Mouse (Mus musculus) neural tube, embryonic 13.5 days (tissue): ENCODE measurements around the gene Rtl8b. TPM values are rescaled to one million over a fixed set of nuclear protein-coding genes. Genes with fewer than 3 reads are reported as not detected.
"Not testable (repeated sequence)": the region's sequence is repeated elsewhere in the genome, so short reads cannot be mapped to it uniquely, and the experiment has no call there.

Experiments used
- ATAC-seq: fragments of 200-750 bp; cut with Nextera tagmentation; 2 replicates; pipeline ENCODE4 v1.8.0; 2017; ENCODE audit warnings: low read depth, mild to moderate bottlenecking, moderate TSS enrichment, moderate library complexity
- H3K27ac ChIP-seq: fragments of 300-500 bp; sonication (generic); replicated peaks from 2 replicates; pipeline ENCODE4 v1.5.1; 2015; ENCODE audit warnings: moderate library complexity, mild to moderate bottlenecking, inconsistent platforms
- H3K27me3 ChIP-seq: fragments of 300-500 bp; sonication (generic); 2 replicates; pipeline ENCODE4 v1.6.1; 2015; ENCODE audit warnings: mild to moderate bottlenecking, inconsistent platforms
- H3K36me3 ChIP-seq: fragments of 300-500 bp; sonication (generic); 2 replicates; pipeline ENCODE4 v1.6.1; 2015; ENCODE audit warnings: mild to moderate bottlenecking, inconsistent platforms
- H3K4me1 ChIP-seq: fragments of 300-500 bp; sonication (generic); replicated peaks from 2 replicates; pipeline ENCODE4 v1.6.1; 2015; ENCODE audit warnings: inconsistent platforms
- H3K4me2 ChIP-seq: fragments of 300-500 bp; sonication (generic); 2 replicates; pipeline ENCODE4 v1.6.1; 2015; ENCODE audit warnings: inconsistent platforms, mild to moderate bottlenecking, moderate library complexity
- H3K4me3 ChIP-seq: fragments of 300-500 bp; sonication (generic); 2 replicates; pipeline ENCODE4 v1.5.1; 2015; ENCODE audit warnings: mild to moderate bottlenecking, inconsistent platforms
- H3K9ac ChIP-seq: fragments of 300-500 bp; sonication (generic); 2 replicates; pipeline ENCODE4 v1.6.1; 2015; ENCODE audit warnings: moderate library complexity, mild to moderate bottlenecking, inconsistent platforms
- H3K9me3 ChIP-seq: fragments of 300-500 bp; sonication (generic); 2 replicates; pipeline ENCODE4 v1.6.1; 2016; ENCODE audit warnings: inconsistent platforms
- WGBS: fragments of 180-500 bp; shearing (Covaris S2); methylation state at CpG from one replicate; pipeline ENCODE4 v1.1.7; 2015; 5-methylcytosine and 5-hydroxymethylcytosine counted together
- polyA plus RNA-seq: library from polyadenylated mRNA; unstranded; fragments of >200 nt; fragmentation: Nextera tagmentation; extraction: Ambion mirVana; gene quantifications from 2 replicates; pipeline ENCODE4 v1.2.1, GENCODE M21; 2015

The Rtl8b gene
- polyA plus RNA-seq: 166 and 176 TPM in 2 replicates

DNA sequence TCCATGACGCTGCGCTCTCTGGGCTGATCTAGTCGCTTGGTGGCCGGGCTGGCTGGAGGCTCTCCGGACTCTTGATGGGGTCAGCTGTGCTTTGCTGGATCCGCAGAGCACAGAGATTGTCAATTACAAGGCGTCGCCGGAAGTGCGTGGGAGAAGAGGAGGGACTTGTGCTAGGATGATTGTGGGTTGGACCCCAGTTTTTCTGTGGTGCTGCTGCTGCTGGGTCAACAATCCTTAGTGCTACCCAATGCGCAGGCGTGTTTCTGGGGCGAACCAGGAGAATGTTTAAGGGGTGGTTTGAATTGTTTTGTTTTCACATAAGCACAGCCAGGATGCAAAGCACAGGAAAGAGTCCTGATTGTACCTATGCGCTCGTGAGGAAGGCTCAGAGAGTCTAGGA, at the start of gene Rtl8b:
TSS of gene Rtl8b (minus strand) at position 115 of the 400 bp plus-strand sequence.
- Histone ChIP-seq H3K4me3 (peak within 1 kb of the TSS; percentile 33), H3K27ac (peak within 1 kb of the TSS; percentile 85), H3K27me3 (no peaks in the 10 kb centered on the region), H3K4me1 (no peaks in the 10 kb centered on the region), H3K9ac (peak within 1 kb of the TSS; percentile 56), H3K4me2 (peak within 1 kb of the TSS; percentile 51), H3K36me3 (no peaks in the 10 kb centered on the region), H3K9me3 (no peaks in the 10 kb centered on the region)
- ATAC-seq: peak; percentile 95
- whole genome bisulfite sequencing: 18% methylated on average over 12 of the region's 15 CpGs

DNA sequence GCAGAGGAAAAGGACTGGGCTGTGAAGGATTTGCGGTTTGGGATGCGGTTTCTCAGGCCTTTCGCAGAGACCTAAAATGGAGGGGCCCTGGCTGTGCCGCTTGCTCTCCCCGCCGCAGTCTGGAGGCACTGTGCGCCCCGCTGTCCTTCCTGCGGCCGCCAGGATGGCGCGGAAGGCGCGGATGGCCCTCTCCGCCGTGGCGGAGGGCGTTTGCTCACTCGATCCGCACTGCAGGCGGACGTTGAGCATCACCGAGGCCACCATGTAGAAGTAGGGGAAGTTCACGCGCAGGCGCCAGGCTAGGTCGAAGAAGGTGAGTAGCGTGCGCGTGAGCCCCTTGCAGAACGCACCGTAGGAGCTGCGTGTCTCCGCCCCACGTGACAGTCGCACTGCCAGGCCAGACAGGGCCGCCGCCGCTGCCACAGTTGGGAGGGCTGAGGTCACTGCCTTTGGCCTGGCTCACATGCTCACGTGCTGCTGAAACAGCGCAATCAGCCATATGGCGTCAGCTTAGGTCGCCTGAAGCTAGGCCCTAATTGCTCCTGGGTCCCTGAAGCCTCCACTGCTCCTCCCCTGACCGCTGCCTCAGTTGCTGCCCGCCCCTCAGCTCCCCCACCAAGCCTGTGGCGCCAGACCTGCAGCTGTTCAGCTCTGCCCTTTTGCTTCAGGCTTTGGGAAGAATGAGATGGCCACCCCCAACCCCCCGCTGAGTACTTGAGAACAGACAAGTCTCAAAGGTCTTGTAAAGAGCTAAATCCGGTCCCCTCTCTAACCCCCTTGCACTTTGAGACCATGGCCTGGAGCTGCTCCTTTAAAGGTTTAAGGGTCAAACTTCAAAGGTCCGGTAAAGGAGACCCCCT, 46.3 kb upstream of the Rtl8b start:
- H3K9me3 ChIP-seq: no peaks in the 10 kb centered on the region
- no peaks in the 10 kb centered on the region for H3K36me3 ChIP-seq
- H3K27me3 ChIP-seq: no peaks in the 10 kb centered on the region
- WGBS: 17% methylated on average over 49 of the region's 49 CpGs
- H3K4me3 ChIP-seq: peak overlapping the region; percentile 38
- no peaks in the 10 kb centered on the region; the same call in 1 of the 2 replicates for H3K4me1 ChIP-seq
- ATAC-seq: peak; percentile 90
- 0 out of 2 replicates have a peak overlapping the region, but pooled peaks have one; percentile 38 for H3K27ac ChIP-seq
- H3K4me2 ChIP-seq: peak overlapping the region; percentile 58
- peak overlapping the region; percentile 60 for H3K9ac ChIP-seq

DNA sequence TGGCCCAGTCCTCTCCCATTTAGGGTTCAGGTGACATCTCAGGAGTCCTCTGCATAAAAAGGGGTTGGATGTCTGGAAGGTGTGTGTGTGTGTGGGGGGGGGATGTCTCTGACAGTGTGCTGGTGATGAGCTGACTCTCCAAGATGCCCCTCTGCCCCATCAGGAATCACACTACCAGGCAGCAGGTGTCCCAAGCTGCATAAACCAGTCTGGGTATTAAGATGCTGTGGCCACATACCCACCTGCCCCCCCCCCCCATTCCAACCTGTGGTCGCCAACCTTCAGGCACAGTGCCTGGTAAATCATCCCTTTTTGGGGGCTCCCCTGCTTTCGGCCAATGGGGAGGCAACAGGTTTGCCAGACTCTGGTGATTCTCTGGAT, 45.7 kb upstream of the Rtl8b start:
- peak; percentile 40; the same call in 1 of the 2 replicates for ATAC-seq

DNA sequence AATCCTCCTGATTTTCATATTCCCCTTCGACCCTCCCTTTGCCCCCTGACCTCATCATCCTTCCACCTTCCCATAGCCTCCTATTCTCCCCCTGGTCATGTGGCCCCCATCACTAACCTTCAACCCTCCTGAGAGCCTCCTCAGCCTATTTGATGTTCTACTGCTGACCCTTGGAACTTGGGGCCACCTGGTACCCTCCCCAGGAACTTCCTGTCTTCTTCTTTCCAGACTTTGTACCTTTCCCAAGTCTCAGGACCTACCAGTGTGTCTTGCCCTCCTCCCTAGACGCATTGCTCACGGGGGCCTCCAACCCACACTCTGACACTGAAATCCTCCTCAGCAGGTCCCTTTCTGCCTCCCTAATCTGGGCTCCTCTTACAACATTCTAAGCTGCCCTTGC, 32.5 kb upstream of the Rtl8b start:
- no peaks in the 10 kb centered on the region for H3K9me3 ChIP-seq
- H3K4me2 ChIP-seq: no peak overlapping the region
- WGBS: 73% methylated on average over 3 of the region's 3 CpGs
- no peaks in the 10 kb centered on the region for H3K27me3 ChIP-seq
- H3K36me3 ChIP-seq: no peaks in the 10 kb centered on the region
- H3K4me3 ChIP-seq: no peak overlapping the region
- ATAC-seq: no peak
- no peak overlapping the region for H3K27ac ChIP-seq
- H3K4me1 ChIP-seq: no peaks in the 10 kb centered on the region
- H3K9ac ChIP-seq: no peak overlapping the region

More for the DNA sequence above, 45.7 kb upstream of the Rtl8b start:
- Histone ChIP-seq H3K4me3 (peak overlapping the region; percentile 38), H3K4me2 (peak overlapping the region; percentile 58), H3K36me3 (no peaks in the 10 kb centered on the region), H3K27me3 (no peaks in the 10 kb centered on the region), H3K4me1 (no peaks in the 10 kb centered on the region; the same call in 1 of the 2 replicates), H3K27ac (no peak overlapping the region), H3K9me3 (no peaks in the 10 kb centered on the region), H3K9ac (0 out of 2 replicates have a peak overlapping the region, but pooled peaks have one; percentile 60)
- 51% methylated on average over 2 of the region's 2 CpGs for WGBS

DNA sequence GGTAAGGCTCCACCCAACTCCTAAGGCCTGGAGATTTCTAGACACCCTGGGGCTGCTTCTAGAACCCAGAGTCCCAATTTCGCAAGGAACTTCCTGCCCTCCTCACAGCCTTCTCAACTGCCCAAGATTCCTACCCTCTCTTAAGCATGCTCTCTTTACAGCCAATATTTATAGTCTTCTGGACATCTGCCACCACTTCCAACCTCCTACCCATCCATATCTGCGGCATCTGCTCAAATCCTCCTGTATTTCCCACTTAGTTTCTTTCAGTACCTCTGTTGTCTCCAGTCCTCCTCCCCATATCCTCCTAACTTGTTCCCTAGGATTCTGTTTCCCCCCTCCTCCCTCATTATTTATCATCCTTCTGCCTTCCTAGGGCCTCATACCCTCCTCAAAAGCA, 29.0 kb upstream of the Rtl8b start:
- ATAC-seq: no peak
- no peaks in the 10 kb centered on the region for H3K9me3 ChIP-seq
- no peak overlapping the region for H3K9ac ChIP-seq
- WGBS: 95% methylated on average over 2 of the region's 2 CpGs
- no peak overlapping the region for H3K4me2 ChIP-seq
- H3K4me1 ChIP-seq: no peaks in the 10 kb centered on the region
- no peak overlapping the region for H3K27ac ChIP-seq
- H3K27me3 ChIP-seq: no peaks in the 10 kb centered on the region
- no peaks in the 10 kb centered on the region for H3K36me3 ChIP-seq
- H3K4me3 ChIP-seq: no peak overlapping the region

DNA sequence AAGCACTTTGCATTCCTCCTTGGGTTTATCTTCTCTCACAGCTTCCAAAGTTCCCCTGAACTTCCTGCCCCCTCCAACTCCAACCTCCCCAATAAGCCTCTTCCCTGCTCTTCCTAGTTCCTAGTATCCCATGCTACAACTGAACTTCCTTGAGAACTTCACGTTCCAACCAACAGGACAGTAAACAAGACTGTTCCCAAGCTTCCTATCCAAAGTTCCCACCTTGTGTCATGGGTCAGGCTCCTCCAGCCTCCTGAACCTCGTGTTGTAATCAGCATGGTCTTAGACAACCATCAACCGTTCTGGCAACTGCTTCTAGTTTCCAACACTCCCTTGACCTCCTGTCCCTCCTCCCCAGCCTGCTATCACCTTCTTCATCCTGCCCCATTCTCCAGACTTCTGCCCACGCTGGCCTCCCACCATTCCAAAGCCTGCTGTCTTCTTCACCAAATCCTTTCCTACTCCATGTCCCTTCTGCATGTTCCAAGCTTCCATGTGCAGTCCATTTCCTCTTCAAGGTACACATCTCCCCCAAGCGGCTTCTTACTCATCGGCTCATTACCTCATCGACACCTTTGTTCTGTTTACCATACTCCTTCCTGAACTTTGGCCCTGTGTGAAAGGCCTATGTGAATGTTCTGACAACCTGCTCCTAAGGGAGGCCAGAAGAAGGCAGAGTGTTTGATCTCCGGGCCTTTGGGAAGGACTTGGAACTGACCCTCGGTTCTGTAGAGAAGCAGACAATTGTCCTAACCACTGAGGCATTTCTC, 24.0 kb upstream of the Rtl8b start:
- WGBS: 87% methylated on average over 9 of the region's 9 CpGs

DNA sequence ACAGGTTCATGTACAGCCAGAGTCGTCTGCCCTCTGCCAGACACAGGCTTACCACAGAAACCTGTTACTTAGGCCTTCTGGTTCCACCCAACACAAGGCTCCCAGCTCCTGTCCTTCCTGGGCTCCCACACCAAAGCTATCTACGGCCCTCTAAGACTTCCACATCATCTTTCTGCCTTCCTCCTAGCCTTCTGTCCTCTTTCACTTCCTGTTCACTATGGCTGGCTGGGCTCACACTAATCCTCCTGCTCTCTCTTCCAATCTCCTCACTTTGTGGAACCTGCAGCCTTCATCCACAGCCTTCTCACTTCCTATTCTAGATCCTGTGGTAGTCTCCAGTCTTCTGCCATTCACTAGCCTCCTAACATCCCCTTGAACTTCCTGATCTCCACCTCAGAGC, 22.9 kb upstream of the Rtl8b start:
- H3K4me3 ChIP-seq: no peak overlapping the region
- no peak for ATAC-seq
- no peaks in the 10 kb centered on the region for H3K36me3 ChIP-seq
- H3K4me1 ChIP-seq: no peaks in the 10 kb centered on the region
- WGBS: 77% methylated on average over 2 of the region's 2 CpGs
- no peaks in the 10 kb centered on the region for H3K27me3 ChIP-seq
- H3K9me3 ChIP-seq: no peaks in the 10 kb centered on the region
- no peak overlapping the region for H3K27ac ChIP-seq
- no peak overlapping the region for H3K9ac ChIP-seq
- no peak overlapping the region for H3K4me2 ChIP-seq

More for the DNA sequence above, 24.0 kb upstream of the Rtl8b start:
- Histone ChIP-seq H3K9ac (no peak overlapping the region), H3K4me1 (no peaks in the 10 kb centered on the region), H3K4me3 (no peak overlapping the region), H3K36me3 (no peaks in the 10 kb centered on the region), H3K27ac (no peak overlapping the region), H3K4me2 (no peak overlapping the region), H3K27me3 (no peaks in the 10 kb centered on the region), H3K9me3 (no peaks in the 10 kb centered on the region)
- ATAC-seq: no peak

DNA sequence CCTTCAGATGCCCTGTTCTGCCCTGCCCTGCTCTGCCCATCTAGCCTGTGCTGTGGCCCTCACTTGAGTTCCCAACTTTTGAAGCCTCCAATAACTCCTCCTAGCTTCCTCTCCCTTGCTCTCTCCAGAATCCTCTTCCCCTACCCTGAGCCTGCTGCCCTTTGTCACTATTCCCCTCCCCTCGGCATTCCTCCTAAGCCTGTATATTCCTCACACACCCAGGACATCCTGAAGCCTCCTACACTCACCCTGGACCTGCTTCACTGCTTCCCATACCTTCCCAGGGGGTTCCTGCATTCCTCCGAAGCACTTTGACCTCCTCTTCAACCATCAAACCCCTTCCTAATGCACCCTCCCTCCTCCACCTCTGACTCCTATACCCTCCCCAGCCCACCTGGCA, 21.9 kb upstream of the Rtl8b start:
- Histone ChIP-seq H3K4me2 (no peak overlapping the region), H3K4me1 (no peaks in the 10 kb centered on the region), H3K27me3 (no peaks in the 10 kb centered on the region), H3K36me3 (no peaks in the 10 kb centered on the region), H3K4me3 (no peak overlapping the region), H3K9ac (no peak overlapping the region), H3K9me3 (no peaks in the 10 kb centered on the region), H3K27ac (no peak overlapping the region)
- 71% methylated on average over 2 of the region's 2 CpGs for WGBS
- no peak for ATAC-seq

DNA sequence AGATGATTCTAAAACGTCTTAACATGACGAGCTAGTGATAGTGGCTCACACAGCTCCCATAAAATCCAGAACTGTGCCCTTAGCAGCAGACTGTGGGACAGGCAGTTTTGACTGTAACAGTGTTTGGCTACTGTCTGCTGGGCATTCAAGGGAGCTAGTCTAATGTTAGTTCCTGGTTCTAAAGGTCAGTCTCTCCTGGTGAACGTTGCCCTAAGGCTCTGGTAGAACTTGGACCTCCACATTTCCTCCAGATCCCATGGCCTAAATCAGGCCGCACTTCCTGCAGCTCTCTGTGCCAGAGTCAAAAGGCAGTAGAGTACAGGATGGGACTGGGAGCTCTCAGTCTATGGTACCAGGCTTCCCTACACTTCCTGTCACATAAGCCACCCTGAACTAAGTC, 14.5 kb upstream of the Rtl8b start:
- not testable (repeated sequence) for H3K9ac ChIP-seq, H3K9me3 ChIP-seq, H3K27me3 ChIP-seq, H3K27ac ChIP-seq, H3K4me1 ChIP-seq, H3K4me2 ChIP-seq, H3K36me3 ChIP-seq, H3K4me3 ChIP-seq, ATAC-seq
- 85% methylated on average over 2 of the region's 4 CpGs for WGBS

DNA sequence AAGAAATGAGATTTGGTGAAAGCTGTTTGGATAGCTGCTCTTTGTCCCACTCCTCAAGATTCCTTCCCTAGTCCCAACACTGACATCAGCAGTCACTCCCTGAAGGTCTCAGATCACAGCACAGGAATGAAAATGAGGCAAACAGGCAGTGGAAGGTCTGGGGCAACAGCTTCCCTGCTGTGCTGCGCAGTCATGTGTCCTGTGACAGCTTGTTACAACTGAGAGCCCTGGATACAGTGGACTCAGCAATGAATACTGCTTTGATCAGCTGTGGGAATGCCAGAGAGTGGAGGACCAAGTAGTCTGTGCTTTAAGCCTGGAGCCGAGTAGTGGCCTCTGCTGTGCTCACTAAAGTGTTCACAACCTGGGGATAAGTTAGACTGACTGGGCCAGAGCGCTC, 12.4 kb upstream of the Rtl8b start:
- H3K27ac ChIP-seq, H3K27me3 ChIP-seq, H3K4me2 ChIP-seq, ATAC-seq, H3K4me3 ChIP-seq, H3K9ac ChIP-seq, H3K9me3 ChIP-seq, H3K36me3 ChIP-seq, H3K4me1 ChIP-seq: not testable (repeated sequence)
- 55% methylated on average over 3 of the region's 3 CpGs for WGBS

DNA sequence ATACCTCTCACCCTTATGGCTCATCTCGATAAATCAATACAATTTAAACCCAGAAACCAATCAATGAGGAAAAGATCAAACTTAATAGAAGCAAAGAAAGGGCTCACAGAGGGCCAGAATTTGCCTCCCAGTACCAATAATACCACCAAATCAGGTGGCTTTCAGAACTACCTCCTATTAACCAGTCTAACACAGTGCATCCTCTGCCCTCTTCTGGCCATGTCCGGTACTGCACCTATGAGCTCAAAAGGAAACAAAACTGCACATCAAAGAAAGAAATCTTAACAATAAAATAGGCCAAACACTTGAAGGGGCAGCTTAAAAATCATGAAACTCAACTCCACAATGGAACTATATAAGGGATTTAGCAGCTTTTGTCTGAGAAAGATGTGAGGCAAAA, 6.7 kb upstream of the Rtl8b start:
- not testable (repeated sequence) for H3K4me2 ChIP-seq, H3K4me3 ChIP-seq, H3K36me3 ChIP-seq, H3K27ac ChIP-seq, ATAC-seq, H3K4me1 ChIP-seq, H3K9ac ChIP-seq, H3K9me3 ChIP-seq, H3K27me3 ChIP-seq
- 4% methylated on average over 1 of the region's 2 CpGs for WGBS

DNA sequence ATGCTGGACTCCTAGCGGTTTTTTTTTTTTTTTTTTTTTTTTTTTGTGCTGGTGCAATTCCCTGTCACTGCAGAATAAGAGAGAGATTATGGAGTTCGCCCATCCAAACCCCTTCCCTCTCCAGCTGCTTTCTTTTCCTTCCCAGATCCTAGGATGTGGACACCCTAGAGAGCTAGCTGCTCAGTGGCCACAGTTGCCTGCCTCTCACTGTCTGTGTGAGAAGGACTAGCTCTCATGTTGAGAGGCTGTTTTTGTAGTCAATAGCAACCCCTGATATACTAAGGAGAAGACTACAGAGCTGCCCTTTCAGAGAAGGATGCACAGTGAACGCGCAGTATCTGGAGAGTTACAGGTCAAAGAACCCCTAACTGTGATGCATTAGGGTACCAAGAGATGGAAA, 488 bp upstream of the Rtl8b start:
- Histone ChIP-seq H3K4me3 (peak overlapping the region; percentile 33), H3K27ac (peak overlapping the region; percentile 85), H3K4me2 (peak overlapping the region; percentile 48), H3K9ac (peak overlapping the region; percentile 56)
- not testable (repeated sequence) for H3K9me3 ChIP-seq, H3K4me1 ChIP-seq, H3K36me3 ChIP-seq, H3K27me3 ChIP-seq
- WGBS: 23% methylated on average over 4 of the region's 4 CpGs
- peak; percentile 75 for ATAC-seq
